Mouse (Mus musculus) brain, embryonic 18.5 days (tissue): ENCODE measurements at regions not wholly inside any gene's neighbourhood (a gene's known extent, or its start where the extent isn't known, plus 50 kb on each side); places are given as distances from the start of the nearest gene placed in this dataset.

ENCODE experiments used
- DNase-seq: peaks from one replicate; pipeline ENCODE4 v3.0.0-alpha.2; 2012; ENCODE audit warnings: low read depth, low spot score

DNA sequence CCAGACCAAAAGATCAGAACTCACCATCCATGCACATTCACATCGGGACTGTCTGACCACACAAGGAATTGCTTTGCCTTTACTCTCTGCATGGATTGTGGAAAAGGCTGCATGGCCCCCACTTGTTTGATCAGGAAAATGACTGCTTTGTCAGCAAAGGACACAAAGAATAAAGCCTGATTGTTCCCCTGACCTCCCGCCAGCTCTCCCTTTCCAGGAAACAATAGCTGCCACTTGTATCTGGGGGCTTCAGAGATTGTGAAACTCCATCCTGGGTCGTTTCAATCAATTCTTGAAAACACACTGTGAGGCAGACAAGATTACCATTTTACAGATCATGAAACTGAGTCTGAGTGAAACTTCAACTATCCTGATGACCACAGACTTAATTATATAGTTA lies 70.7 kb downstream of the Zic3 start:
- DNase-seq = no peak

DNA sequence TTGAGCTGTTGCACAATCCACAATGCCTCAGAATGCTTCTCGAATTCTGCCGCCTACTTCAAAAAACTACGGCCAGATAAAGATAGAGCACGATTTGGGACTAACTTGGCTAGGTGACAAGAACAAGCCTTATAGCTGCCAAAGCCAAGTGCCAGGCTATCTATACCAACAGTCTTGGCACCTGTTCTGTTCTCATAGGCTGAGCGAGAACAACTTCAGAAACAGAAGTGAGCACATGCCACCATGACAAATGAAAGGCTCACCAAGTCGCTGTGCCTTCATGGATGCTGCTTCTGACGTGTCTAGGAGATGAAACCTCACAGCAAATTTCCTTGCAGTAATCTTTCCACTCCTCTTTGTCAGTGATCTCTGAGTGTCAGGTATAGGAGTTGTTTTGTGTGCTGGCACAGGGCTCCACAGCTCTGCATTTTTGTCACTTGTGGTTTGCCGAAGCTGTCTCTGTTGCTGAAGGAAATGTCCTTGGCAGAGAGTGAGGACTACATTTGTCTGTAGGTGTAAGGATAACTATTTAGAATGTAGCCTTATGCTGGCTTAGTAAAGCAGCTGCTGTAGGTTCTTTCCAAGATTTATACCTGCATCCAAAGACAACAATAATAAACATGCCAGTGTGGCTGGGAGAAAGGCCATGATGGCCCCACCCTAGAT lies 95.4 kb downstream of the Zic3 start:
- no peak for DNase-seq

- peak; percentile 18 for DNase-seq
These were observed 133.0 kb downstream of the Zic3 start for GRCm38 (mm10) chrX:58155371-58156124.

DNA sequence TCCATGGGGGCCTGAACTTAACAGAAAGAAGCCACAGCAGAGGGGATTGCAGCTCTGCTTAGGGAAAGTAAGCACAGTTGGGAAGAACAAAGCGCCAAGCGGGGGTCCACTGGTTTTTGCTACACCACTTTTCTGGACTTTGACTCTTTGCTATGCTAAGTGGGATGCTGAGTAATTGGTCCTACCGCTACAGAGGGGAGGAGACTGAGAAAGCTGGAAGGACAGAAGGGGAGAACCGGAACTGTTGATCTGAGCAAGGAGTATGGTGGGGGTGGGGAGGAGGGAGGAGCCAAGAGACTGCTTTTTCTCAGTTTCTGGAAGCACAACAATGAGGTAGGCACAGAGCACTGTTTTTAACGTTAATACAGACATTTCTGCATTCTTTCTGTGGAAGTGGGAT lies 134.9 kb downstream of the Zic3 start:
- no peak for DNase-seq

- no peak for DNase-seq
These were observed 143.8 kb downstream of the Zic3 start for GRCm38 (mm10) chrX:58166184-58166904.

- no peak for DNase-seq
These were observed 151.8 kb downstream of the Zic3 start for GRCm38 (mm10) chrX:58174326-58174725.
